Mouse (Mus musculus) gonadal fat pad, adult 2 months (tissue): ENCODE results near the gene Wdr19. TPM values are rescaled to one million over a fixed set of nuclear protein-coding genes. Genes with fewer than 3 reads are reported as not detected.
"Not testable (repeated sequence)": the region's sequence is repeated elsewhere in the genome, so short reads cannot be mapped to it uniquely, and the experiment has no call there.

Experiments
- DNase-seq: peaks from one replicate; pipeline ENCODE4 v3.0.0-alpha.2; 2012; ENCODE audit warnings: low read depth
- polyA plus RNA-seq: library from polyadenylated mRNA; depleted of rRNA; stranded (reverse); fragments of >200 nt; gene quantifications from 2 replicates; pipeline ENCODE4 v1.2.3, GENCODE M21; 2012; rRNA removed

Wdr19 gene
- polyA plus RNA-seq, 1 experiment: 5.8 TPM

- no peak for DNase-seq
Measured at GRCm38 (mm10) chr5:65298167-65298950, 98.9 kb downstream of the Wdr19 start.

DNA sequence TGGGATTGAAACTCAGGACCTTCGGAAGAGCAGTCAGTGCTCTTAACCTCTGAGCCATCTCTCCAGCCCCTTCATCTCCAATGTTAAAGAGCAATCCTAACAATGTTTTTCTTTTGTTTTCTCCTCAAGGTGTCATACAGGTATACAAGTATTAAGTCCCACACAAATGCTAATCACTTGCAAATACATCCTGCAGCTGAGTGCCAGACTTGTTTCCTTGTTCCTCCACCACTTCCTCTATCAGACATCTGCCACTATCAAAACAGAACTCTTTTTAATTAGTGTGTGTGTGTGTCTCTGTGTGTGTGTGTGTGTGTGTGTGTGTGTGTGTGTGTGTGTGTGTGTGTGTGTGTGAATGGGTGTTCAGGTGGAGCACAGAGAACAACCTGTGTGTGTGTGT, 100.1 kb downstream of the Wdr19 start:
- DNase-seq: not testable (repeated sequence)

DNA sequence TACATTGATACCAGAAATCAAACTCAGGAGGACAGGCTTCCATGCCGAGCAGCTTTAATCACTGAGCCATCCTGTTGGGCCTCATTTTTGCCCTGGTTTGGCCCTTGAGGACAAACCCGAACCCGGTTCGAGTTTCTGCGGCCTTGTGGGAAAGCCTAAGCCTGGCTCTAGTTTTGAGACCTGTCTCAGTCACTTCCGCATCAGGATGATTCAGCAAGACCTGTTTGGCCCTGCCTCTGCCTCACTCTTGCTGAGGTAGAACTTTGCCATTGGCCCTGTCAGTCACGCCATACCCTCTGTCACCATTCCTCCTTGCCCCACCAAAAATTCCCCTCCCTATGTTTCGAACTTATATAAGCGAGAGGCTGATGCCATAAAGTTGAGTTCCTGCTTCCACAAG, 100.6 kb downstream of the Wdr19 start:
- no peak for DNase-seq

DNA sequence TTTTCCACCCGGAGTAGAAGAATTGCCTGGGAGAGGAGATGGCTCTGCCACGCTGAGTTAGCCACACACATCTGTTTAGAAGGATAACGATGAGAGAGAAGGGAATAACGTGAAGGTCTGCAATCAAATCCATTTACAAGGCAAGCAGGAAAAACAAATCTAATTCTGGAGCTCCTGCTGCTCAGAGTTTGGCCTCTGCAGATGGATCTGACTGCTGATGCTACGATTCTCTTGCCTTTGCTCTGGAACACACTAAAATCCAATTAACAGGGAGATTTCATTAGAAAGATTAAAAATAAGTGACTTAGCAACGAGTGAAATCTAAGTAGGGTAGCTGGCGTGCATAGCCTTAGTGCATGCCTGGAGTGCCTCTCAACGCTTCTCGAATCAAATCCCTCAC, 106.0 kb downstream of the Wdr19 start:
- DNase-seq: no peak

DNA sequence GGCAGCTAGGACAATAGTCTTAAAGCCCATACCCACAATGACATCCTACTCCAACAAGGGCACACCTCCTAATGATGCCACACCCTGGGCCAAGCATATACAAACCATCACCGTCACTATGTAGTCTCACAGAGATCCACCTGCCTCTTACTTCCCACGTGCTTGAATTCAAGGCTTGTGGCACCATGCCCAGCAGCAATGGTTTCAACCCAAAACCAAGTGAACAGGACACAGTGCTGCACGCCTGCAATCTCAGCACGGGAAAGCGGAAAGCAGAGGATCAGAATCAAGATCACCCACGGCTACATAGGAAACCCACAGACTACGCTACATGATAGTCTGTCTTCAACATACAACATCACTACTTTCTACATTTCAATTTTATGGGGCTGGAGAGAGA, 108.7 kb downstream of the Wdr19 start:
- no peak for DNase-seq

DNA sequence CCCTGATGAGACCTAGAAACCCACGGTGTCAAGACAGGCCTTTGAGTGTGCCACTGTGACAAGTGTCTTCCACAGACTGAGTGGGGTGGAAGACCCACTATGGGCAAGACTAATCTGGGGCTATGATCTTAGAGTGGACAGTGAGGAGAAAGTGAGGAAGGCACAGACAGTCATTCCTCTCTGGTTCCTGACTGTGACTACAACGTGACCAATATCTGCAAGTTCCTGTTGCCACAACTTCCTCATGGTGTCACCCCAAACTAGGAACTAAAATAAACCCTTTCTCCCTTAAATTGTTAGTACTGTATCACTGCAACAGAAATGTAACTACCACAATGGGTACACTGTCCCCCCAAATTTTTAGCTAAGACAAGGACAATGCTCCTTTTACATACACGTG, 109.4 kb downstream of the Wdr19 start:
- no peak for DNase-seq

Other genes starting within 250 kb of the Wdr19 start
- gene Tlr6, start 239.6 kb upstream of the Wdr19 start, polyA plus RNA-seq: 0.97 and 1.1 TPM in 2 replicates
- 51.6 and 52.6 TPM in 2 replicates for gene Fam114a1, start 229.6 kb upstream of the Wdr19 start, polyA plus RNA-seq
- 0.22 and 0.30 TPM in 2 replicates for gene Tmem156, start 107.6 kb upstream of the Wdr19 start, polyA plus RNA-seq
- gene Klhl5, start 92.2 kb upstream of the Wdr19 start, polyA plus RNA-seq: 45.3 and 60.6 TPM in 2 replicates
- 15.1 and 16.0 TPM in 2 replicates for gene Rfc1, start 136.0 kb downstream of the Wdr19 start, polyA plus RNA-seq
- gene Klb, start 148.6 kb downstream of the Wdr19 start, polyA plus RNA-seq: 12.5 and 17.1 TPM in 2 replicates
- 480 and 495 TPM in 2 replicates for gene Rpl9, start 191.7 kb downstream of the Wdr19 start, polyA plus RNA-seq
- 19.9 and 21.3 TPM in 2 replicates for gene Lias, start 191.8 kb downstream of the Wdr19 start, polyA plus RNA-seq
- gene Ugdh, start 236.3 kb downstream of the Wdr19 start, polyA plus RNA-seq: 15.1 and 17.0 TPM in 2 replicates